ENCODE assay signal across 11 mouse cellular contexts in genomic region chr3:69040105-69040504, GRCm38 (mm10). TPM values are rescaled to one million over a fixed set of nuclear protein-coding genes. Genes with fewer than 3 reads are reported as not detected.
DNase-seq lines count a peak whose midpoint lies in the region; ATAC-seq and TF ChIP-seq lines count a peak whose summit lies in the region.
"Had no signal": no experiment of that assay in that cellular context is flagged by ENCODE, and none has a peak within 500 bp of the region (broad histone marks: within the 10 kb centered on the region; RNA-seq: fewer than 3 reads in every experiment).

No protein-coding gene starts in this region.

- peaks cover 92% of the 10 kb centered on the region for H3K36me3 ChIP-seq in erythroblast, embryonic 14.5 days (ENCODE audit: control insufficient read depth)
- peaks cover 49% of the 10 kb centered on the region for H3K36me3 ChIP-seq in intestine, embryonic 14.5 days (ENCODE audit: control insufficient read depth, insufficient read depth, low read length)
- H3K36me3 ChIP-seq in intestine, postnatal 0 days (ENCODE audit: control insufficient read depth, insufficient read depth), result no peaks in the 10 kb centered on the region
- no peaks in the 10 kb centered on the region for H3K36me3 ChIP-seq in stomach, postnatal 0 days (ENCODE audit: control insufficient read depth, insufficient read depth, low read length)

- H3K4me1 ChIP-seq in erythroblast, embryonic 14.5 days (ENCODE audit: control insufficient read depth), result peaks cover 23% of the 10 kb centered on the region
- 0 out of 2 replicates have a peak, but pooled peaks cover 2% of the 10 kb centered on the region for H3K4me1 ChIP-seq in intestine, embryonic 14.5 days (replicated peaks; ENCODE audit: control insufficient read depth, insufficient read depth, low read length)
- no peaks in the 10 kb centered on the region for H3K4me1 ChIP-seq in intestine, postnatal 0 days (replicated peaks; ENCODE audit: control insufficient read depth, insufficient read depth, low read length)
- peaks cover 2% of the 10 kb centered on the region; the same call in 1 of the 2 replicates for H3K4me1 ChIP-seq in embryonic fibroblast, embryonic 13.5 days (ENCODE audit: control insufficient read depth, insufficient read depth, low read length)
- H3K4me1 ChIP-seq in stomach, postnatal 0 days (replicated peaks; ENCODE audit: control insufficient read depth, insufficient read depth), result no peaks in the 10 kb centered on the region

- H3K27me3 ChIP-seq in erythroblast, embryonic 14.5 days (ENCODE audit: control insufficient read depth), result no peaks in the 10 kb centered on the region
- no peaks in the 10 kb centered on the region for H3K27me3 ChIP-seq in intestine, embryonic 14.5 days (replicated peaks; ENCODE audit: control insufficient read depth, insufficient read depth, low read length)
- H3K27me3 ChIP-seq in intestine, postnatal 0 days (replicated peaks; ENCODE audit: control insufficient read depth, insufficient read depth, low read length), result no peaks in the 10 kb centered on the region
- no peaks in the 10 kb centered on the region for H3K27me3 ChIP-seq in stomach, postnatal 0 days (ENCODE audit: control insufficient read depth, insufficient read depth, low read length)

- WGBS in intestine, embryonic 14.5 days, result 93% methylated on average over 2 of the region's 2 CpGs
- 96% methylated on average over 2 of the region's 2 CpGs for WGBS in intestine, postnatal 0 days
- WGBS in stomach, postnatal 0 days, result 87% methylated on average over 2 of the region's 2 CpGs

- H3K9ac ChIP-seq in intestine, embryonic 14.5 days (ENCODE audit: low read length), result no peak overlapping the region
- H3K9ac ChIP-seq in intestine, postnatal 0 days (ENCODE audit: low read depth, low read length), result no peak overlapping the region
- no peak overlapping the region for H3K9ac ChIP-seq in stomach, postnatal 0 days (ENCODE audit: low read length)

- no peak overlapping the region for H3K4me2 ChIP-seq in intestine, embryonic 14.5 days (ENCODE audit: low read length)
- H3K4me2 ChIP-seq in intestine, postnatal 0 days (replicated peaks; ENCODE audit: low read depth), result no peak overlapping the region
- no peak overlapping the region for H3K4me2 ChIP-seq in stomach, postnatal 0 days (replicated peaks; ENCODE audit: low read depth)

- H3K9me3 ChIP-seq in erythroblast, embryonic 14.5 days (ENCODE audit: control insufficient read depth, low read length), result no peaks in the 10 kb centered on the region
- H3K9me3 ChIP-seq in intestine, embryonic 14.5 days (ENCODE audit: control insufficient read depth, low read length), result no peaks in the 10 kb centered on the region
- H3K9me3 ChIP-seq in intestine, postnatal 0 days (ENCODE audit: control insufficient read depth), result no peaks in the 10 kb centered on the region
- H3K9me3 ChIP-seq in stomach, postnatal 0 days (ENCODE audit: control insufficient read depth, low read length), result no peaks in the 10 kb centered on the region

- no peak for TF ChIP-seq EP300 in stomach, postnatal 0 days (optimal IDR thresholded peaks at IDR 0.05)

- H3K27ac ChIP-seq in intestine, embryonic 14.5 days (ENCODE audit: low read depth), result no peak overlapping the region
- H3K27ac ChIP-seq in intestine, postnatal 0 days (ENCODE audit: low read depth, low read length), result no peak overlapping the region; the same call in 1 of the 2 replicates
- no peak overlapping the region for H3K27ac ChIP-seq in embryonic fibroblast, embryonic 13.5 days (ENCODE audit: insufficient read depth, low read length)
- no peak overlapping the region for H3K27ac ChIP-seq in stomach, postnatal 0 days (replicated peaks)

- DNase-seq in intestine, embryonic 14.5 days (ENCODE audit: low spot score), result no peak
- peak; percentile 49 for DNase-seq in 3T3-L1 (ENCODE audit: low read depth, low spot score)
- DNase-seq in stomach, postnatal 0 days (ENCODE audit: low spot score), result no peak
- DNase-seq in testis, postnatal 10 days (ENCODE audit: low spot score), result no peak
- DNase-seq: cerebellum, postnatal 14 days; kidney, postnatal 10 days; retina, postnatal 1 day had no signal

- peak overlapping the region; percentile 79 for H3K4me3 ChIP-seq in erythroblast, embryonic 14.5 days (replicated peaks)
- peak overlapping the region; percentile 10; the same call in 1 of the 2 replicates for H3K4me3 ChIP-seq in intestine, embryonic 14.5 days (ENCODE audit: low read depth, low read length)
- no peak overlapping the region for H3K4me3 ChIP-seq in intestine, postnatal 0 days (ENCODE audit: low read depth, low read length)
- H3K4me3 ChIP-seq in embryonic fibroblast, embryonic 13.5 days (ENCODE audit: insufficient read depth, low read length), result peak overlapping the region; percentile 24
- no peak overlapping the region for H3K4me3 ChIP-seq in stomach, postnatal 0 days (ENCODE audit: low read depth, low read length)

- TF ChIP-seq POLR2A in embryonic fibroblast, embryonic 13.5 days (IDR thresholded peaks at IDR 0.05; ENCODE audit: low read depth, low read length), result no peak

- no peak for TF ChIP-seq CTCF in intestine, postnatal 0 days (IDR thresholded peaks at IDR 0.05; ENCODE audit: low read depth)
- no peak for TF ChIP-seq CTCF in embryonic fibroblast, embryonic 13.5 days (IDR thresholded peaks at IDR 0.05; ENCODE audit: borderline replicate concordance, insufficient read depth, low read length)
- TF ChIP-seq CTCF in stomach, postnatal 0 days (IDR thresholded peaks at IDR 0.05; ENCODE audit: low read depth), result no peak

- ATAC-seq in erythroblast, adult 5-6 weeks (replicated peaks; ENCODE audit: low FRiP score, poor library complexity, severe bottlenecking), result no peak
- no peak for ATAC-seq in intestine, embryonic 14.5 days (replicated peaks; ENCODE audit: low FRiP score, low TSS enrichment, low read depth)
- no peak for ATAC-seq in intestine, postnatal 0 days
- no peak for ATAC-seq in stomach, postnatal 0 days (ENCODE audit: low FRiP score, low TSS enrichment)

RNA-seq across cellular contexts. Expression of gene Trim59, which starts 4.5 kb away (rescaled TPM):
- polyA plus RNA-seq in erythroblast, embryonic 14.5 days (2012), result 3.3 and 9.0 TPM in 2 replicates
- 378 and 394 TPM in 2 replicates for total RNA-seq in erythroblast, adult 5-6 weeks (2015; ENCODE audit: low replicate concordance)
- total RNA-seq in erythroblast, adult 5-6 weeks (2017; ENCODE audit: low replicate concordance), result 264 and 376 TPM in 2 replicates
- 87.2 and 102 TPM in 2 replicates for polyA plus RNA-seq in intestine, embryonic 14.5 days (2014; fragmentation: Nextera tagmentation; extraction: Ambion mirVana)
- polyA plus RNA-seq in intestine, postnatal 0 days (2015; fragmentation: Nextera tagmentation; extraction: Ambion mirVana), result 16.4 and 18.0 TPM in 2 replicates
- 55.2 and 77.8 TPM in 2 replicates for polyA plus RNA-seq in embryonic fibroblast, embryonic 13.5 days (2011; ENCODE audit: insufficient read length, low read depth, missing spikeins)
- 17.6 and 24.4 TPM in 2 replicates for polyA plus RNA-seq in stomach, postnatal 0 days (2015; fragmentation: Nextera tagmentation; extraction: Ambion mirVana)

RNA-seq across cellular contexts. Expression of gene Smc4, which starts 35.6 kb away (rescaled TPM):
- 17.0 and 17.3 TPM in 2 replicates for polyA plus RNA-seq in erythroblast, embryonic 14.5 days (2012)
- total RNA-seq in erythroblast, adult 5-6 weeks (2015; ENCODE audit: low replicate concordance), result 162 and 171 TPM in 2 replicates
- 317 and 358 TPM in 2 replicates for total RNA-seq in erythroblast, adult 5-6 weeks (2017; ENCODE audit: low replicate concordance)
- polyA plus RNA-seq in intestine, embryonic 14.5 days (2014; fragmentation: Nextera tagmentation; extraction: Ambion mirVana), result 135 and 149 TPM in 2 replicates
- polyA plus RNA-seq in intestine, postnatal 0 days (2015; fragmentation: Nextera tagmentation; extraction: Ambion mirVana), result 53.3 and 56.6 TPM in 2 replicates
- 95.0 and 147 TPM in 2 replicates for polyA plus RNA-seq in embryonic fibroblast, embryonic 13.5 days (2011; ENCODE audit: insufficient read length, low read depth, missing spikeins)
- polyA plus RNA-seq in stomach, postnatal 0 days (2015; fragmentation: Nextera tagmentation; extraction: Ambion mirVana), result 47.7 and 56.4 TPM in 2 replicates

RNA-seq across cellular contexts. Expression of gene Ift80, which starts 35.7 kb away (rescaled TPM):
- 0.20 and 0.41 TPM in 2 replicates for polyA plus RNA-seq in erythroblast, embryonic 14.5 days (2012)
- total RNA-seq in erythroblast, adult 5-6 weeks (2015; ENCODE audit: low replicate concordance), result 45.6 and 50.7 TPM in 2 replicates
- 73.9 and 79.5 TPM in 2 replicates for total RNA-seq in erythroblast, adult 5-6 weeks (2017; ENCODE audit: low replicate concordance)
- polyA plus RNA-seq in intestine, embryonic 14.5 days (2014; fragmentation: Nextera tagmentation; extraction: Ambion mirVana), result 12.5 and 15.3 TPM in 2 replicates
- 1.8 and 1.9 TPM in 2 replicates for polyA plus RNA-seq in intestine, postnatal 0 days (2015; fragmentation: Nextera tagmentation; extraction: Ambion mirVana)
- 23.9 and 29.8 TPM in 2 replicates for polyA plus RNA-seq in embryonic fibroblast, embryonic 13.5 days (2011; ENCODE audit: insufficient read length, low read depth, missing spikeins)
- polyA plus RNA-seq in stomach, postnatal 0 days (2015; fragmentation: Nextera tagmentation; extraction: Ambion mirVana), result 2.2 TPM in 2 replicates

Comparison
In these comparisons a context has a peak if more than half of its experiments do, and no peak if none do; other contexts are left out.
1. H3K4me3 ChIP-seq: peak in erythroblast, embryonic 14.5 days (single experiment), intestine, embryonic 14.5 days (single experiment) and embryonic fibroblast, embryonic 13.5 days (single experiment); none in intestine, postnatal 0 days (single experiment) and stomach, postnatal 0 days (single experiment).